Mouse (Mus musculus): ENCODE results near the gene Asb2. TPM values are rescaled to one million over a fixed set of nuclear protein-coding genes. Genes with fewer than 3 reads are reported as not detected.

The Asb2 gene
- polyA plus RNA-seq, 1 experiment from 2014 or later = 0.55 TPM

GRCm38 (mm10) chr12:103358216-103358615, 2.4 kb upstream of the Asb2 start:
- H3K9me3 ChIP-seq = no peaks in the 10 kb centered on the region
- no peak overlapping the region for H3K4me2 ChIP-seq (replicated peaks)
- ATAC-seq (replicated peaks) = no peak
- 0 out of 2 replicates have a peak, but pooled peaks cover 3% of the 10 kb centered on the region for H3K4me1 ChIP-seq
- no peak overlapping the region for H3K4me3 ChIP-seq
- H3K9ac ChIP-seq (replicated peaks) = no peak overlapping the region
- no peaks in the 10 kb centered on the region for H3K36me3 ChIP-seq
- no peaks in the 10 kb centered on the region for H3K27me3 ChIP-seq
- WGBS = 77% methylated on average over 8 of the region's 8 CpGs
- H3K27ac ChIP-seq (replicated peaks) = no peak overlapping the region

- Histone ChIP-seq H3K4me3 (no peak overlapping the region), H3K36me3 (no peaks in the 10 kb centered on the region), H3K9me3 (no peaks in the 10 kb centered on the region), H3K27me3 (no peaks in the 10 kb centered on the region), H3K4me1 (0 out of 2 replicates have a peak, but pooled peaks cover 3% of the 10 kb centered on the region), H3K4me2 (replicated peaks) (no peak overlapping the region), H3K27ac (replicated peaks) (no peak overlapping the region), H3K9ac (replicated peaks) (no peak overlapping the region)
- WGBS = 95% methylated on average over 4 of the region's 4 CpGs
- no peak for ATAC-seq (replicated peaks)
These were observed 581 bp upstream of the Asb2 start for GRCm38 (mm10) chr12:103356415-103356748.

GRCm38 (mm10) chr12:103353538-103353937, 2.3 kb downstream of the Asb2 start:
- no peak overlapping the region for H3K4me3 ChIP-seq
- no peaks in the 10 kb centered on the region for H3K9me3 ChIP-seq
- H3K4me1 ChIP-seq = 0 out of 2 replicates have a peak, but pooled peaks cover 3% of the 10 kb centered on the region
- H3K36me3 ChIP-seq = no peaks in the 10 kb centered on the region
- H3K9ac ChIP-seq (replicated peaks) = no peak overlapping the region
- 5% methylated on average over 5 of the region's 5 CpGs for WGBS
- peak; percentile 57 for ATAC-seq (replicated peaks)
- H3K27ac ChIP-seq (replicated peaks) = no peak overlapping the region
- H3K4me2 ChIP-seq (replicated peaks) = no peak overlapping the region
- H3K27me3 ChIP-seq = no peaks in the 10 kb centered on the region

DNA sequence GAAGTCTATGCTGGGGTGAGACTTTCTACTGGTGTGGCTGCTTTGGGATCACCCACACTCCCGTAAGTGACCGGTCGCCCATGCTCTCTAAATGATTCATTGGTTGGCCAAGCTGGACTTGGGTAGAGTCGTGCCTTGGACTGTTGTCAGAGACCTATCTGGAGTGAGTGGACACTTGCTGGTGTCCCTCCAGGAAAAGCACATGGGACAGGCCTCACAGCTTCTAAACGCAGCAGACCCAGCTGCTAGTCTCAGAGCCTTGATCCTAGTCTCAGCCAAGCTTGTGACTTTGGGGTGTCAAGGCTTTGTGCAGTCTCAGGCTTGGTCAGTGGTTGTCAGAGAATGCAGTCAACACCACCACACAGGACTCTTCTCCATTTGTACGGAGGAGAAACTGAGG, 3.1 kb downstream of the Asb2 start:
- H3K4me2 ChIP-seq (replicated peaks) = no peak overlapping the region
- no peaks in the 10 kb centered on the region for H3K36me3 ChIP-seq
- no peak overlapping the region for H3K4me3 ChIP-seq
- no peak overlapping the region for H3K27ac ChIP-seq (replicated peaks)
- no peaks in the 10 kb centered on the region for H3K27me3 ChIP-seq
- no peak overlapping the region for H3K9ac ChIP-seq (replicated peaks)
- no peaks in the 10 kb centered on the region for H3K9me3 ChIP-seq
- 94% methylated on average over 6 of the region's 6 CpGs for WGBS
- 0 out of 2 replicates have a peak, but pooled peaks cover 3% of the 10 kb centered on the region for H3K4me1 ChIP-seq
- ATAC-seq (replicated peaks) = no peak

DNA sequence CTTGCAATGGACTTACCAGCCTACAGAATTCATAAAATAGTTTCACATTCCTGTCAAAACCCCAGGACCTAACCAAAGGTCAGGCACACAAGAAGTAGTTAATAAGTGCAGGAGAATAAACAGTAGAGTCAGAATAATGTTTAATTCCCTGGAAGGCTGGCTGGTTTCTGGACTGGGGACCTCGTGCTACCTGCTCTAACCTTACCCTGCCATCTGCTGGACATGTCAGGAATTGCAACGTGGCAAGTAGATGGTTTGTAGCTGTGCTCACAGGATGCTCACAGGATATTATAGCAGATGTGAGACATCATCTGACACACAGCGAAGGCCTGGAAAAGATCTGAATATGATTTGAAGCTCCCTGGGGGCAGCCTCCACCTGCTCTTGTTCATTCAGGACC, 7.3 kb downstream of the Asb2 start:
- Histone ChIP-seq H3K4me2 (replicated peaks) (no peak overlapping the region), H3K27me3 (no peaks in the 10 kb centered on the region), H3K9ac (replicated peaks) (no peak overlapping the region), H3K4me1 (0 out of 2 replicates have a peak, but pooled peaks cover 2% of the 10 kb centered on the region), H3K36me3 (no peaks in the 10 kb centered on the region), H3K4me3 (no peak overlapping the region), H3K9me3 (no peaks in the 10 kb centered on the region), H3K27ac (replicated peaks) (no peak overlapping the region)
- WGBS = 11% methylated on average over 3 of the region's 3 CpGs
- peak; percentile 64; the same call in 1 of the 2 replicates for ATAC-seq (replicated peaks)

GRCm38 (mm10) chr12:103347406-103347805, 8.4 kb downstream of the Asb2 start:
- Histone ChIP-seq H3K27me3 (no peaks in the 10 kb centered on the region), H3K9me3 (no peaks in the 10 kb centered on the region), H3K4me3 (no peak overlapping the region), H3K27ac (replicated peaks) (no peak overlapping the region), H3K4me2 (replicated peaks) (no peak overlapping the region), H3K9ac (replicated peaks) (no peak overlapping the region), H3K36me3 (no peaks in the 10 kb centered on the region), H3K4me1 (no peaks in the 10 kb centered on the region)
- no peak for ATAC-seq (replicated peaks)
- 72% methylated on average over 5 of the region's 5 CpGs for WGBS

GRCm38 (mm10) chr12:103346945-103347344, 8.9 kb downstream of the Asb2 start:
- H3K9ac ChIP-seq (replicated peaks) = no peak overlapping the region
- no peak overlapping the region for H3K4me2 ChIP-seq (replicated peaks)
- 87% methylated on average over 8 of the region's 8 CpGs for WGBS
- no peak overlapping the region for H3K4me3 ChIP-seq
- no peaks in the 10 kb centered on the region for H3K9me3 ChIP-seq
- H3K27me3 ChIP-seq = no peaks in the 10 kb centered on the region
- H3K4me1 ChIP-seq = no peaks in the 10 kb centered on the region
- no peak for ATAC-seq (replicated peaks)
- no peak overlapping the region for H3K27ac ChIP-seq (replicated peaks)
- no peaks in the 10 kb centered on the region for H3K36me3 ChIP-seq

- WGBS = 87% methylated on average over 7 of the region's 7 CpGs
- Histone ChIP-seq H3K27ac (replicated peaks) (no peak overlapping the region), H3K27me3 (no peaks in the 10 kb centered on the region), H3K4me3 (no peak overlapping the region), H3K9ac (replicated peaks) (no peak overlapping the region), H3K9me3 (no peaks in the 10 kb centered on the region), H3K36me3 (no peaks in the 10 kb centered on the region), H3K4me1 (no peaks in the 10 kb centered on the region), H3K4me2 (replicated peaks) (no peak overlapping the region)
- no peak for ATAC-seq (replicated peaks)
These were observed 10.9 kb downstream of the Asb2 start for GRCm38 (mm10) chr12:103344934-103345333.

GRCm38 (mm10) chr12:103343456-103343855, 12.3 kb downstream of the Asb2 start:
- Histone ChIP-seq H3K27ac (replicated peaks) (no peak overlapping the region), H3K9me3 (no peaks in the 10 kb centered on the region), H3K27me3 (no peaks in the 10 kb centered on the region), H3K4me3 (no peak overlapping the region), H3K4me2 (replicated peaks) (no peak overlapping the region), H3K9ac (replicated peaks) (no peak overlapping the region), H3K4me1 (no peaks in the 10 kb centered on the region), H3K36me3 (no peaks in the 10 kb centered on the region)
- no peak for ATAC-seq (replicated peaks)
- 80% methylated on average over 8 of the region's 8 CpGs for WGBS

GRCm38 (mm10) chr12:103341212-103341611, 14.6 kb downstream of the Asb2 start:
- H3K9me3 ChIP-seq = no peaks in the 10 kb centered on the region
- no peaks in the 10 kb centered on the region for H3K4me1 ChIP-seq
- no peaks in the 10 kb centered on the region for H3K36me3 ChIP-seq
- no peak for ATAC-seq (replicated peaks)
- H3K4me2 ChIP-seq (replicated peaks) = no peak overlapping the region
- H3K9ac ChIP-seq (replicated peaks) = no peak overlapping the region
- no peaks in the 10 kb centered on the region for H3K27me3 ChIP-seq
- no peak overlapping the region for H3K27ac ChIP-seq (replicated peaks)
- WGBS = 84% methylated on average over 5 of the region's 5 CpGs
- H3K4me3 ChIP-seq = no peak overlapping the region

- no peaks in the 10 kb centered on the region for H3K9me3 ChIP-seq
- H3K4me1 ChIP-seq = no peaks in the 10 kb centered on the region
- no peak overlapping the region for H3K27ac ChIP-seq (replicated peaks)
- no peak overlapping the region for H3K9ac ChIP-seq (replicated peaks)
- no peak overlapping the region for H3K4me3 ChIP-seq
- WGBS = 78% methylated on average over 14 of the region's 14 CpGs
- H3K36me3 ChIP-seq = no peaks in the 10 kb centered on the region
- no peaks in the 10 kb centered on the region for H3K27me3 ChIP-seq
- H3K4me2 ChIP-seq (replicated peaks) = no peak overlapping the region
- ATAC-seq (replicated peaks) = no peak
These were observed 17.5 kb downstream of the Asb2 start for GRCm38 (mm10) chr12:103338162-103338798.

DNA sequence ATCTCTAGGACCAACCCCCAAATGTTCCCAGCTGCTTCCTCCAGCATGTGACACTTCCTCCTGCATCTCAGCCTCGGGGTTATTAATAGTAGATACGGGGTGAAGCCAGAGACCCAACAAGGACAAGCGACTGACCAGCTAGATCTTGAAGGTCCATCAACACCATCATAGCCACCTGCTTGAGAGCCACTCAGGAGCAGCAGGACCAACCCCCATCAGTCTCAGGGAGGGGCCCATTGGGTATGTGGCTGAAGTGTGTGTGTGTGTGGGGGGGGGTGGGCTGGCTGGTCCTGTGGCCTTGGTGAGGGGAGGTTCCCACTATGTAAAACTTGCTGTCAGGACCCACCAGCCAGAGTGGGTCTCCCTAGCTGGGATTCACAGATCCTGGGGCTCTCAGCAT, 19.0 kb downstream of the Asb2 start:
- 71% methylated on average over 3 of the region's 3 CpGs for WGBS
- H3K4me2 ChIP-seq (replicated peaks) = no peak overlapping the region
- H3K27ac ChIP-seq (replicated peaks) = no peak overlapping the region
- H3K9ac ChIP-seq (replicated peaks) = no peak overlapping the region
- ATAC-seq (replicated peaks) = no peak
- H3K9me3 ChIP-seq = no peaks in the 10 kb centered on the region
- H3K4me3 ChIP-seq = no peak overlapping the region
- H3K36me3 ChIP-seq = no peaks in the 10 kb centered on the region
- H3K4me1 ChIP-seq = no peaks in the 10 kb centered on the region
- no peaks in the 10 kb centered on the region for H3K27me3 ChIP-seq

DNA sequence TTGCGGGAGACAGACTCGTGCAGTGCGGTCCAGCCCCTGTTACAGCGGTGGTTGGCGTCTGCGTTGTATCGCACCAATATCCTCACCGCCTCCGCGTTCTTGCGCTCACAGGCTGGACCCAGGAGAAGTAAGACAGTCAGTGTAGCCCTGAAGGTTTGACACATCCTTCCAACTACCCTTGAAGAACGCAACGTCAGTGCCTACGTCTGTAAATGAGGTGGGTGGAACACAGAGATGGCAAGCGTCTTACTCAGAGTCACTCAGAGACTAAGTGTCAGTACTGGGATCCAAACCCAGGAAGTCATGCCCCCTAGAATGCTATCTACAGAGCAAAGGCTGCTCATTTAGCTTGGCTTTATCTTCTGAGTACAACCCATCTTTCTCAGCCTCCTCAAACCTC, 22.4 kb downstream of the Asb2 start:
- no peak for ATAC-seq (replicated peaks)
- Histone ChIP-seq H3K27ac (replicated peaks) (no peak overlapping the region), H3K4me1 (0 out of 2 replicates have a peak, but pooled peaks cover 4% of the 10 kb centered on the region), H3K27me3 (no peaks in the 10 kb centered on the region), H3K4me3 (no peak overlapping the region), H3K9ac (replicated peaks) (no peak overlapping the region), H3K9me3 (no peaks in the 10 kb centered on the region), H3K36me3 (no peaks in the 10 kb centered on the region), H3K4me2 (replicated peaks) (no peak overlapping the region)
- WGBS = 97% methylated on average over 15 of the region's 15 CpGs

Measured in forebrain, embryonic 15.5 days (tissue).